Mouse (Mus musculus): ENCODE data around the gene Mib2. TPM values are rescaled to one million over a fixed set of nuclear protein-coding genes. Genes with fewer than 3 reads are reported as not detected.

The Mib2 gene
- total RNA-seq, 2 experiments from 2014 or later, result 86.7 to 87.7 TPM

DNA sequence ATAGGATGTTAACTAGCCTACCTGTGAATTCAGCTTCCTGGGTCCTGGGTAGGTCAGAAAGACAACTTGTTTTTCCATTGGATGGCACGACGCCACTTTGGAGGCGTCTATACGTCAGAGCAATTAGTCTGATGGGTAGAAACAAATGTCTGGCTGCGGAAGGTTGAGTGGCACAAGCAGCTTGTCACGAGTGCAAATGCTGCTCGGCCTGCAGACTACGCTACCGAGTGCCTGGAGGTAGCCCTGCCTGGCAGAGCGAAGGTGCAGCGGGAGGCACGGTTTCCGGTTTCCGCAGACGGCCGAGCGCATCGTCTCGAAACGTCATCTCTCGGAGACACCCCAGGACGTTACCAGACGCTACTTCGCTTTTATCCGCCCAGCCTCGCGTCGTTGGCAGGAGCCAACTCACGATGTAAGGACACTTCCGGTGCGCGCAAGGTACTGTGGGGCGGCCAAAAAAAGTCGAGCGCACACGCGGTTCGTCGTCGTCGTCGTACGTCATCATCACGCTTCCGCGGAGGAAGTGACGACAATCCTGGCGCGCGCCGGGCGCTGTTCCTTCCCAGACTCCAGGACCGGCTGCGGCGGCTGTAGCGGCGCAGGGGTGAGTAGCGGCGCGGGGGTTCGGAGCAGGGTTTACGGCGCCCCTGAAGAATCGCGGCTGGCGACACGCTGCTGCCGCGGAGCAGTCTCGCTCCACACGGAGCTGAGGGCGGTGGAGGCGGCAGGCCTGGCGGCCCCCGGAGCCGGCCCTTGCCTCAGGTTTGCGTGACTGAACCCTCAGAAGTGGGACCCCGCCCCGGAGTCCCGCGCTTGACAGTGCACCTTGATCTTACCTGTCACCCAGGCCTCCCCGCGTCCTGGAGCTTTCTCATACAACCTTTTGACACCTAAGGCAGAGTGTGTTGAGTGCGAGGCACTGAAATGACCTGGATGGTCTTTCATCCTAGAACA, 44.4 kb downstream of the Mib2 start, which contains the start of gene Cdk11b:
Cdk11b (plus strand) TSS at position 517 of the 954 bp plus-strand sequence.
- DNase-seq (ENCODE audit: low spot score in 2 of 2), result peak; percentile 93 to 98

DNA sequence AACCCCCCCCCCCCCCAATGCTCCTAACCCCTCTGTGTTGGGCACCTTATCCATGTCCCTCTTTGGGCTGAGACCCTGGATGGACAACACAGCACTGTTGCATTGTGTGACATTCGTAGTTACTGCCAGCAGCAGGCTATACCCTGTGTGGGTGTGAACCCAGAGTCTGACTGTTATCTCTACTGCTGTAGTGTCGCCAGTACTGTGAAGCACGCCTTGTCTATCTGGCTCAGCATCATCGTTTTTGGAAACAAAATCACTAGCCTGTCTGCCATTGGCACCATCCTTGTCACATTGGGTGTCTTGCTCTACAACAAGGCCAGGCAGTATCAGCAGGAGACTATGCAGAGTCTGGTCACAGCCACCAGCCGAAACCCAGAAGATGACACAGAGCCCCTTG, 50.7 kb downstream of the Mib2 start:
- peak in 1 of 2 experiments; percentile 60 for DNase-seq (ENCODE audit: low spot score in 2 of 2)

DNA sequence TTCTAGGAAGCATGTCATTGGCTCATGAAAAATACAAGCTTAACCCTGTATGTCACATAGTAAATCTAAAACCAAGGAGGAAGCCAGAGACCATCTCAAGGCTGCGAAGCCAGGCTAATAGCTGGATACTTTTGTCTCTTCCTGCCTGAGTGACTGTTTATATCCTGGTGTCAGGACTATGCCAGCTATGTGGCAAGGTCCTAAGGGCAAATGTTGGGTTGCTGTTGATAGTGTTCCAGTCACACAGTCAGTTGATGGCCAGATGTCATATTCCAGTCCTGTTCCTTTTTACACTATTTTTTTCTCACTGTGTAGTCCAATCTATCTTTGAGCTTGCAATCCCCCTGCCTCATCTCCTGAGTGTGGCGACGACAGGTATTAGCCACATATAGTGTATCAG, 55.7 kb downstream of the Mib2 start:
- no peak for DNase-seq (ENCODE audit: low spot score in 2 of 2)

DNA sequence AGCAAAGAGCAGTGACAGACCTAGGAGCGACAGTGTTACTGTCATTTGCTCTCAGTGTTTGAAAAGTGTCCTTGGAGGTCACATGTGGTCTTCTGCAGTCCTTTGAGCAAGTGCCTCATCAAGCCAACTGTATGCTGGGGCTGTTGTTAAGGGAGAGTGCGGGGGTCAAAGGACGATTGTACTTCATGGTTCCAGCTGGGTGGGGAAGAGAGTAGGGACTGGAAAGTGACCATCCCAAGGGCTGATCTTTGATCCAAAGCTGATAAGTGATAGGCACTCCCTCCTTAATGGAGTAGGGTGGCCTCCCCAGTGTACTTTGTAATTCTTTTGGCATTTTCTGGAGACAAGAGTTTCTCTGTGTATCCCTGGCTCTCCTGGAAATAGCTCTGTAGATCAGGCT, 57.1 kb downstream of the Mib2 start:
- DNase-seq (ENCODE audit: low spot score in 2 of 2), result no peak

DNA sequence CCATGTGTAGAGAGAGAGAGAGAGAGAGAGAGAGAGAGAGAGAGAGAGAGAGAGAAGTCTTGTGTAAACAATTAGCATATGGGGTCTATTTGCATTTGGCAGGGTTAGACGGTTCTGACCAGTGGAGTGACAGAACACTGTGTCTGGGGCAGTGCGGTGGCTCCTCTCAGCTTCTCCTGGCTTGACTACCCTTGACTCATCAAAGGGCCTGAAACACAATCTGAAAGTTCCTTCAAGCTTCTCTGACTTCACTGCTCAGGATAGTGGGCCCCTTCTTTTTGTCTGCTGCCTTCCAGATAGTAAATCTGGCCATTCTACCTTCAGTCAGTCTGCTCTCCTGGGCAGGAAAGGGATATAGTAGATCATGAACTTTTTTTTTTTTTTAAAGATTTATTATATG, 62.2 kb downstream of the Mib2 start:
- no peak for DNase-seq (ENCODE audit: low spot score in 2 of 2)

DNA sequence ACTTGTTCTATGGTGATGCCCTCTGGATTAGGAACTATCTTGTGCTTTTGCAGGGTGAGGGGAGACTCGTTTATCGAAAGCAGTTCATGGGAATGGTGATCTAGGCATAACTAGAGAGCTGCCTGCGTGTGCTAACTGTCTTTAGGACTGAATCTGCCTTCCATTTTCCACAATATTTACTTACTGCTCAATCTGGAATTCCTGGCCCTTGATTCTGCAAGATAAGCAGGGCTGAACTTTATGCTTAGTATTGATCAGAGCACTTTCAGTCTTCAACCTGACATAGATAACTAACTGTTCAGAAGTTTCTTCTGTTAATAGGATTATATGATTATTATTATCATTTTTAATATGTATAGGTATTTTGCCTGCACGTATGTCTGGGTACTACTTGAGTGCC, 63.9 kb downstream of the Mib2 start:
- DNase-seq (ENCODE audit: low spot score in 2 of 2), result no peak

Other genes with a start within 250 kb of the Mib2 start
- gene Tmem52, start 200.1 kb downstream of the Mib2 start, total RNA-seq (2021), result 10 to 100 TPM in 1 of 2 experiments, 1 to 10 TPM in 1; 6.2 to 10.5 TPM
- 100 to 1,000 TPM; 855 to 871 TPM for gene Gnb1, start 177.8 kb downstream of the Mib2 start, total RNA-seq (2021)
- 10 to 100 TPM; 61.0 to 68.9 TPM for gene Nadk, start 106.8 kb downstream of the Mib2 start, total RNA-seq (2021)
- 10 to 100 TPM; 41.4 to 46.1 TPM for gene Slc35e2, start 67.8 kb downstream of the Mib2 start, total RNA-seq (2021)
- gene Cdk11b, start 44.3 kb downstream of the Mib2 start, total RNA-seq (2021), result 10 to 100 TPM; 45.4 to 50.7 TPM
- not detected for gene Gm10563, start 23.8 kb downstream of the Mib2 start, total RNA-seq (2021)
- gene Mmp23, start 15.8 kb downstream of the Mib2 start, total RNA-seq (2021), result 1 to 10 TPM; 1.5 to 4.7 TPM
- gene Fndc10, start 25.1 kb upstream of the Mib2 start, total RNA-seq (2021), result 10 to 100 TPM; 22.5 to 26.4 TPM
- gene Ssu72, start 35.6 kb upstream of the Mib2 start, total RNA-seq (2021), result 10 to 100 TPM; 65.7 to 79.1 TPM
- gene Tmem240, start 65.6 kb upstream of the Mib2 start, total RNA-seq (2021), result 10 to 100 TPM; 41.6 to 45.7 TPM
- 10 to 100 TPM; 52.5 to 59.7 TPM for gene Atad3a, start 91.9 kb upstream of the Mib2 start, total RNA-seq (2021)
- gene Vwa1, start 105.5 kb upstream of the Mib2 start, total RNA-seq (2021), result 10 to 100 TPM; 13.5 to 16.8 TPM
- 10 to 100 TPM; 18.0 to 18.1 TPM for gene Tmem88b, start 116.7 kb upstream of the Mib2 start, total RNA-seq (2021)
- under 1 TPM in 1 of 2 experiments, not detected in 1; 0.48 TPM for gene Ankrd65, start 121.2 kb upstream of the Mib2 start, total RNA-seq (2021)
- 100 to 1,000 TPM; 105 to 109 TPM for gene Mrpl20, start 133.7 kb upstream of the Mib2 start, total RNA-seq (2021)
- gene Ccnl2, start 143.3 kb upstream of the Mib2 start, total RNA-seq (2021), result 10 to 100 TPM; 77.7 to 89.3 TPM
- 10 to 100 TPM; 83.3 to 83.7 TPM for gene Aurkaip1, start 162.1 kb upstream of the Mib2 start, total RNA-seq (2021)
- 10 to 100 TPM; 10.0 to 12.7 TPM for gene Mxra8, start 170.5 kb upstream of the Mib2 start, total RNA-seq (2021)
- 10 to 100 TPM; 72.9 to 75.8 TPM for gene Dvl1, start 178.2 kb upstream of the Mib2 start, total RNA-seq (2021)
- under 1 TPM; 0.25 to 0.29 TPM for gene Tas1r3, start 194.2 kb upstream of the Mib2 start, total RNA-seq (2021)
- 10 to 100 TPM; 29.5 to 31.2 TPM for gene Cptp, start 200.2 kb upstream of the Mib2 start, total RNA-seq (2021)
- 10 to 100 TPM; 29.4 to 33.0 TPM for gene Ints11, start 200.3 kb upstream of the Mib2 start, total RNA-seq (2021)
- gene Pusl1, start 222.6 kb upstream of the Mib2 start, total RNA-seq (2021), result 10 to 100 TPM; 61.3 to 65.4 TPM
- 100 to 1,000 TPM; 143 to 160 TPM for gene Acap3, start 222.6 kb upstream of the Mib2 start, total RNA-seq (2021)